Mouse (Mus musculus) bone marrow, adult 2 months (tissue): ENCODE results near the gene Chd4. TPM values are rescaled to one million over a fixed set of nuclear protein-coding genes. Genes with fewer than 3 reads are reported as not detected.
A peak's percentile ranks its signal among the peaks of the same experiment; 100 is the strongest.
"Not testable (repeated sequence)": the region's sequence is repeated elsewhere in the genome, so short reads cannot be mapped to it uniquely, and the experiment has no call there.

Experiments used
- H3K27ac ChIP-seq: fragments of 200-500 bp; 2 replicates; pipeline ENCODE4 v1.5.1; 2012; ENCODE audit warnings: low read depth, mild to moderate bottlenecking, control low read depth, inconsistent platforms, low read length; ENCODE audit not compliant: control insufficient read depth, poor library complexity, insufficient read depth
- H3K4me1 ChIP-seq: fragments of 200-500 bp; 2 replicates; pipeline ENCODE4 v1.6.1; 2011; ENCODE audit warnings: low read length; ENCODE audit not compliant: control insufficient read depth, insufficient read depth
- H3K4me3 ChIP-seq: fragments of 200-500 bp; replicated peaks from 2 replicates; pipeline ENCODE3; 2011; ENCODE audit warnings: mild to moderate bottlenecking, low read depth, low read length, control low read depth; ENCODE audit not compliant: control insufficient read depth
- CTCF ChIP-seq: fragments of 200-500 bp; IDR thresholded peaks from 2 replicates; pipeline ENCODE4 v1.5.1; 2011; ENCODE audit warnings: low read length, control low read depth; ENCODE audit not compliant: control insufficient read depth, insufficient read depth
- POLR2A ChIP-seq: fragments of 200-500 bp; IDR thresholded peaks from 2 replicates; pipeline ENCODE4 v1.6.1; 2011; ENCODE audit warnings: low read depth, mild to moderate bottlenecking, control low read depth, low read length, borderline replicate concordance; ENCODE audit not compliant: control insufficient read depth
- WGBS: fragments of 180-500 bp; shearing (Covaris S2); methylation state at CpG from one replicate; pipeline ENCODE4 v1.1.7; 2018; 5-methylcytosine and 5-hydroxymethylcytosine counted together
- polyA plus RNA-seq: library from polyadenylated mRNA; stranded (reverse); fragments of >200 nt; gene quantifications from 2 replicates; pipeline ENCODE4 v1.2.4, GENCODE M21; 2011; ENCODE audit warnings: low replicate concordance; ENCODE audit not compliant: missing spikeins, insufficient read depth, insufficient read length

Chd4 gene
- polyA plus RNA-seq, 1 experiment = 106 TPM

DNA sequence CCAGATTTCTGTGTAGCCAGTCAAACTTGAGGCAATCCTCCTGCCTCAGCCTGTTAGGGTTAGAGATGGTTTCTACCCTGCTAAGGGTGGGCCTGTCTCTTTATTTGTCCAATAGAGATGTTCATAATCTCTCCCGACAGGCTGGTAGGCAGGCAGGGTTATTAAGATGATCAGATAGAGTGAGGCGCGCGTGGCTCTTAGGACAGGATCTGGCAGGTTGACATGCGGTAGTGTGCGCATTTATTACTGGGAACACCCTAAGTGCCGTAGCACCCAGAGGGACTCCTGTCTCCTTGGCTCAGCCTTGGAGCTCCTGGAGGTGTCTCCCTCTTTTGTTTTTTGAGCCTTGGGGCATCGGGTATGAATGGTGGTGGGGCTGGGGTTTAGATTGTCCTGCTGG, 59.5 kb downstream of the Chd4 start:
- Histone ChIP-seq H3K4me1 (no peaks in the 10 kb centered on the region; the same call in 1 of the 2 replicates), H3K27ac (no peak overlapping the region), H3K4me3 (no peak overlapping the region)
- no peak for TF ChIP-seq POLR2A
- TF ChIP-seq CTCF = no peak
- 67% methylated on average over 8 of the region's 8 CpGs for WGBS

DNA sequence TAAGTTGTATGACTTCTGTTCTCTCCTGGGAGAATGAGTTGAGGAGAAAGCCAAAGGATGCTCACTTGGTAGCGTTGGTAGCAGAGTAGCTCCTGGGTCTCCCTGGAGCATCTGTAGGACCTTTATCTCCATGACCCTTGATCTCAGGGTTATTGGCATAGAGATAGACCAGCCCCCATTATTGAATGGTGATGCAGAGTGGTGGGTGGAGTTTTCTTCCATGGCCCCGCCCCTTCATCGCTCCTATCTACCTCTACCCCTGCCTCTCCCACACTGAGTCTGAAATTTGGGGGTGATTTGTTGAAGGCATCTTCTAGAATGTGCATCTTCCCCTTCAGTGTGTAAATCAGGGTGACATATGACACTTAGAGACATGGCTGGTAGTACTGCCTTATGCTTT, 60.7 kb downstream of the Chd4 start:
- Histone ChIP-seq H3K4me3 (no peak overlapping the region), H3K4me1 (peaks cover 3% of the 10 kb centered on the region), H3K27ac (no peak overlapping the region)
- WGBS = 84% methylated on average over 3 of the region's 3 CpGs
- no peak for TF ChIP-seq POLR2A
- no peak for TF ChIP-seq CTCF

DNA sequence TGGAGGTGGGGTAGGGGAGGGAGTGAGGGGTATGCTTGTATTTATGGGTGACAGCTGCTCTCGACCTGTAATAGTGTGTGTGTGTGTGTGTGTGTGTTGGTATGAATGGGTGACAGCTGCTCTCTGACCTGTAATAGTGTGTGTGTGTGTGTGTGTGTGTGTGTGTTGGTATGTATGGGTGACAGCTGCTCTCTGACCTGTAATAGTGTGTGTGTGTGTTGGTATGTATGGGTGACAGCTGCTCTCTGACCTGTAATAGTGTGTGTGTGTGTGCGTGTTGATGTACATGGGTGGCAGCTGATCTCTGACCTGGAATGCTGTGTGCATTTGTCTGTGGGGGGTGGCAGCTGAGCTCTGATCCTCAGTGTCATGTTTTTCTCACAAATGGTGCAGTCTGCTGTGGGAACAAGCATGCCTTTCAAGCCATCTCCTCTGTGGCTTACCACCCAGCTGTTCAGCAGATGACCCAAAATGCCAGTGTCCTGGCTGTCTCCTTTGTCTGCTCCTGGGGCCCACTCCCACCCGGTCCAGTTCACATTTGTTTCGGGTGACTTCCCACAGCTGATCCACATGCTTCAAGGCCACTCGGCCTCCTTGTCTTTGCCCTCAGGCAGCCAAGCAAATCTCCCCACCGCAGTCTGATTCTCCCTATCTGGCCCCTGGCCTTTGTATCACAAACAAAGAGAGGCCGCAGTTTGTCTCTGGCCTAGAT, 61.3 kb downstream of the Chd4 start:
- H3K4me3 ChIP-seq = no peak overlapping the region
- TF ChIP-seq POLR2A (no peak), CTCF (no peak)
- H3K4me1 ChIP-seq = peaks cover 3% of the 10 kb centered on the region
- 85% methylated on average over 7 of the region's 7 CpGs for WGBS
- H3K27ac ChIP-seq = no peak overlapping the region

DNA sequence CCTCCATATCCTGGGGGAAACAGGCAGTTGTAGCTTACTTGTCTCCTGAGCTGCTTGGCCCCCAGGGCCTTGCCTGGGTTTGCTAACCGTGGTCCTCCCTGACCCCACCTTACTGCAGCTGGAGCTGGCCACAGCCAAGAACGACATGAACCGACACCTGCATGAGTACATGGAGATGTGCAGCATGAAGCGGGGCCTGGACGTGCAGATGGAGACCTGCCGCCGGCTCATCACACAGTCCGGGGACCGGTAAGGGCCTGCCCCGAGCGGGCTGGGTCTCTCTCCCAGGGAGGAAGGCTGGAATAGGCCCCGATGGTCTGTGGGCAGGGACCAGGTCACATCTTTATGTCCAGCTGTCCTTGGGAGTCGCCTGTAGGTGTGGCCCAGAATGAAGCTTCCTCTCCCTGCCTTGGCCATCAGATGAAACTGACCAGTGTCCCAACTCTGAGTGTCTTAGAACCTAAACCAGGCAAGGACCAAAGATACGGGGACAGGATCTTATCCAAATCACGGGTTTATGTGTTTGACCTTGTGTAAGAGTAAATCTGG, 63.2 kb downstream of the Chd4 start:
- H3K4me1 ChIP-seq = peaks cover 3% of the 10 kb centered on the region
- WGBS = 89% methylated on average over 15 of the region's 15 CpGs
- no peak for TF ChIP-seq CTCF
- TF ChIP-seq POLR2A = no peak
- H3K27ac ChIP-seq = no peak overlapping the region
- no peak overlapping the region for H3K4me3 ChIP-seq

DNA sequence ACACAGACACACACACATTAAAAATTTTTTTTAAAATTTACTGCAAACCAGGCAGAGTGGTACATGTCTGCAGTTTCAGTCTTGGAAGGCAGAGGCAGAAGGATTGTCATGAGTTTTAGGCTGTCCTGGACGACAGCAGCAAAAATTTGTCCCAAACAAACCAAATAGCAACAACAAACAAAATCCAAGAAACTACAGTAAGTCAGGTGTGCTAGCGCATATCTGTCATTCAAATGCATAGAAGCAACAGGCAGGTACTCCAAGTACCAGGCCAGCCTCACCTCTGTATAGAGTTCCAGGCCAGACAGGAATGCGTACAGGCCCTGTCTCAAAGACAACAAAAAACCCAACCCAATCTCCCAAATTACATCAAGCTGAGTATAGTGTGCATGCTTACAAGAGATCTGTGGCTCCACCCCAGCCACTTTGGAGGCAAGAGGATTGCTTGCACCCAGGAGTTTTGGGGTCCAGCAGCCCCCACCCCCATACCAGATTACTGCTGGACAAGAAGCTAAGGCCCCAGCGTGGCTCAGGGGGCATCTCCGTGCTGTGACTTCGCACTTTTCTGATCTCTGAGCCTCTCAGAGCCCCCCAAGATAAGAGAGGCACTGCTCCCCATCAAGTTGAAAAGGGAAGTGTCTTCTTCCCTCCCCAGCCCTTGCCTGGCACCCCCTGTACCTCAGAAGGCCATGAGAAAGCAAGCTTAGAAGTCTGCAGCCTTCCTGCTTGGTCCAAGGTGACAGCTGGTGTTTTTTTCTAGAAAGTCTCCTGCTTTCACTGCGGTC, 64.2 kb downstream of the Chd4 start:
- Histone ChIP-seq H3K4me3 (no peak overlapping the region), H3K27ac (peak overlapping the region; percentile 30), H3K4me1 (peaks cover 3% of the 10 kb centered on the region)
- WGBS = 78% methylated on average over 7 of the region's 7 CpGs
- TF ChIP-seq POLR2A (no peak), CTCF (no peak)

DNA sequence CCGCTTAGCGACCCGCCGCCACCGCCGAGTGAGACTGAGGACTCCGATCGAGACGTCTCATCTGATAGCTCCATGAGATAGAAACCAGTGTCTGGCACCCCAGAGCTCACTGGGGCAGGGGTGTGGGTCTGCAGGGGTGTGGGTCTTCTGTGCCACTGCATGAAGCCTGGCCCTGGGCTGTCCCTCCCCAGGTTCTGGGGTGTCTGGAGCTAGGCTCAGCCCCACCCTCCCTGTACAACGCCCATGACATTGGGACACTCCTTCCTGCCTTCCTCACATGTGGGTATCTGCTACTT, 64.7 kb downstream of the Chd4 start:
- Histone ChIP-seq H3K4me3 (no peak overlapping the region), H3K27ac (peak overlapping the region; percentile 30), H3K4me1 (peaks cover 3% of the 10 kb centered on the region)
- WGBS = 58% methylated on average over 10 of the region's 10 CpGs
- TF ChIP-seq CTCF (no peak), POLR2A (no peak)

DNA sequence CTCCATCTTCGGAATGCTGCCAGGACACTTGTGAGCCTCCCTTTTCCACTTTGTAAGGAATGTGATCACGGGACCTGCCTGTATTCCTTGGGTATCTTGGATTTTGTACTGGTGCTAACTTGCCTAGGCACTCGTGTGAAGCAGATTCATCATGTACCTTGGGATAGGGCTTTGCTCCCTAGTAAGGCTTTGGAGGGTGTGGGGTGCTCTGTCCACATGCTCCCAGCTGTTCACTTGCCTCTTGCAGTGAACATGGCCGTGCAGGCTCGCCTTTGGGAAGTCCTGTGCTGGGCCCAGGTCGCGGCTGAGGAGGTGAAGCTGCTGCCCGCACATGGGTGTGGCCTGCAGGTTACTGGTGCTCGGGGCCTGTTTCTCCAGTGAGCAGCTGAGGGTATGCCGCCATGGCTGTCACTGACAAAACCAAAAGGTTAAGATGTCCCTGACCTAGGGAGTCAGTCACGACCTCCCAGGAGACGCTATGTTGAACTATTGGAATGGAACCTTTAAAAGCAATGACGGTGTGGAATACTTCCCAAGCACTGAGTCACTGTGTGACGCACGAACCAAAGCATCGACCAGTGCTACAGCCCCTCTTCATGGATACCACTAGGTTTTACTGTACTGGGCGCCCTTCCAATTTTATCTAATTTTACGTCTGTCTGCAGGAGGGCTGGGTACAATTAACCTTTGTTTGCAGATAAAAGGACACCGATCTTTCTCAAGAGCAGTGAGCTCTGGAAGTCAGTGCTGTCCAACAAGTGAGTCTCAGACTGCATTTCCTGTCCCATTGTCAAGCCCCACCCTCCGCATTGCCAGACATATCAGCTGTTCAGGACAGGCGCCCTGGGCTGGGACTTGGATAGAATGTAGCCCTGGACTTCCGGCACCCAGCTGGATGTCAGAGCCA, 65.3 kb downstream of the Chd4 start:
- peaks cover 3% of the 10 kb centered on the region for H3K4me1 ChIP-seq
- H3K4me3 ChIP-seq = no peak overlapping the region
- TF ChIP-seq CTCF = no peak
- no peak for TF ChIP-seq POLR2A
- H3K27ac ChIP-seq = peak overlapping the region; percentile 22; the same call in 1 of the 2 replicates
- 58% methylated on average over 22 of the region's 22 CpGs for WGBS

DNA sequence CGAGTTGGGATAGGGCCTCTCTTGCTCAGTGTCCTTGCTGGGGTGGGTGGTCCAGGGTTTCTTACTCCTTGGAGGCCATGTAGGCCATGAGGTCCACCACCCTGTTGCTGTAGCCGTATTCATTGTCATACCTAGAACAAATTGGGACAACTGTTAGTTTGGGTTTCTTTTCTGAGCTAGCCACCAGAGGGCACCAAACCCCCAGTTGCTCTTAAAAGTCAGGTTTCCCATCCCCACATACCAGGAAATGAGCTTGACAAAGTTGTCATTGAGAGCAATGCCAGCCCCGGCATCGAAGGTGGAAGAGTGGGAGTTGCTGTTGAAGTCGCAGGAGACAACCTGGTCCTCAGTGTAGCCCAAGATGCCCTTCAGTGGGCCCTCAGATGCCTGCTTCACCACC, 66.2 kb downstream of the Chd4 start:
- H3K4me1 ChIP-seq, H3K4me3 ChIP-seq: not testable (repeated sequence)
- WGBS = 8% methylated on average over 4 of the region's 5 CpGs

DNA sequence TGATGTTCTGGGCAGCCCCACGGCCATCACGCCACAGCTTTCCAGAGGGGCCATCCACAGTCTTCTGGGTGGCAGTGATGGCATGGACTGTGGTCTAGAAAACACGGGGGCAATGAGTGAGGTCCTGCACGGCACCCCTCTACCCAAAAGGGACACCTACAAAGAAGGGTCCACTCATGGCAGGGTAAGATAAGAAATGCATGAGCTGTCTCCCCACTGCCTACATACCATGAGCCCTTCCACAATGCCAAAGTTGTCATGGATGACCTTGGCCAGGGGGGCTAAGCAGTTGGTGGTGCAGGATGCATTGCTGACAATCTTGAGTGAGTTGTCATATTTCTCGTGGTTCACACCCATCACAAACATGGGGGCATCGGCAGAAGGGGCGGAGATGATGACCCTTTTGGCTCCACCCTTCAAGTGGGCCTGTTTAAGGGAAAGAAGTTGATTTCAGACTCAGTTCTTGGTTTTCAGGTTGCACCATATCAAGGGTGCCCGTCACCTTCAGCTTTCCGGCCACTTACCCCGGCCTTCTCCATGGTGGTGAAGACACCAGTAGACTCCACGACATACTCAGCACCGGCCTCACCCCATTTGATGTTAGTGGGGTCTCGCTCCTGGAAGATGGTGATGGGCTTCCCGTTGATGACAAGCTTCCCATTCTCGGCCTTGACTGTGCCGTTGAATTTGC, 67.0 kb downstream of the Chd4 start:
- not testable (repeated sequence) for H3K4me3 ChIP-seq, H3K27ac ChIP-seq, H3K4me1 ChIP-seq
- WGBS = 66% methylated on average over 13 of the region's 16 CpGs

More for the DNA sequence above, 66.2 kb downstream of the Chd4 start:
- not testable (repeated sequence) for H3K27ac ChIP-seq
